Mouse (Mus musculus) liver, adult 2 months (tissue): ENCODE measurements at regions not wholly inside any gene's neighbourhood (a gene's known extent, or its start where the extent isn't known, plus 50 kb on each side); places are given as distances from the start of the nearest gene placed in this dataset.

Experiments
- CTCF ChIP-seq: fragments of 200-500 bp; IDR thresholded peaks from 2 replicates; pipeline ENCODE4 v1.5.1; 2011; ENCODE audit warnings: low read depth, low read length, control low read depth
- POLR2A ChIP-seq: fragments of 200-500 bp; IDR thresholded peaks from 2 replicates; pipeline ENCODE4 v1.6.1; 2011; ENCODE audit warnings: low read length, control low read depth; ENCODE audit not compliant: insufficient read depth; ENCODE audit errors: extremely low read depth

DNA sequence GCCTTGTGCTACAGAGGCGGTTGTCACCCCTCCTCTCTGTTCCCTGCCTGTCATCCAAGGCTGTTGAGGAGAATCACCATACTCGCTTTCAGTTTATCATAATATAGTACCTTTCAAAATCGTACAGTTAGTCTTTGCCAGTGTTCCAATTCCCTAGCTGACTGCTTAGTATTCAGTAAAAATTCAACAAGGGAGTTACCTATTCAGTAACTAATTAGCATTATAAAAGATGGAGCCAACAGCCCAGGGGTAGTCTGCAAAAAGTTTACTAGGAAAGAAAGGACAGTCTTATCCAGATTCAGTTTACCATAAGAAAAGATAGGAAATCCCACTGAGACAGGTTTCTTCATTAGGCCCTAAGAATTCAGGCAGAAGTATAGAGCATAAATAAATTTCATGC lies 319.7 kb upstream of the Ndn start:
- TF ChIP-seq CTCF (no peak), POLR2A (no peak)
